Mouse (Mus musculus) cerebellum, adult 2 months (tissue): Measurements from ENCODE around the gene Fam129c. TPM values are rescaled to one million over a fixed set of nuclear protein-coding genes. Genes with fewer than 3 reads are reported as not detected.

Source experiments
- DNase-seq, 2 experiments: peaks; one replicate each; pipeline ENCODE4 v3.0.0; 2021
- H3K27ac ChIP-seq: fragments of 200-500 bp; 2 replicates; pipeline ENCODE4 v1.5.1; 2012; ENCODE audit warnings: low read length, control low read depth, inconsistent platforms; ENCODE audit not compliant: insufficient read depth
- H3K27me3 ChIP-seq: fragments of 200-500 bp; 2 replicates; pipeline ENCODE4 v1.6.1; 2012; ENCODE audit warnings: inconsistent platforms, mild to moderate bottlenecking, low read length, moderate library complexity; ENCODE audit not compliant: control insufficient read depth, insufficient read depth
- H3K4me1 ChIP-seq: fragments of 200-500 bp; 2 replicates; pipeline ENCODE4 v1.6.1; 2011; ENCODE audit warnings: low read length; ENCODE audit not compliant: control insufficient read depth, insufficient read depth
- H3K4me3 ChIP-seq: fragments of 200-500 bp; replicated peaks from 2 replicates; pipeline ENCODE3; 2011; ENCODE audit warnings: mild to moderate bottlenecking, low read depth, low read length, control low read depth; ENCODE audit not compliant: insufficient read depth
- CTCF ChIP-seq: fragments of 200-500 bp; IDR thresholded peaks from 2 replicates; pipeline ENCODE4 v1.5.1; 2011; ENCODE audit warnings: low read depth, mild to moderate bottlenecking, control low read depth, low read length, moderate library complexity, borderline replicate concordance; ENCODE audit not compliant: insufficient read depth
- POLR2A ChIP-seq: fragments of 200-500 bp; IDR thresholded peaks from 2 replicates; pipeline ENCODE4 v1.6.1; 2011; ENCODE audit warnings: low read length, control low read depth, borderline replicate concordance; ENCODE audit not compliant: insufficient read depth
- WGBS: fragments of 180-500 bp; shearing (Covaris S2); methylation state at CpG from one replicate; pipeline ENCODE4 v1.1.7; 2018; 5-methylcytosine and 5-hydroxymethylcytosine counted together
- polyA plus RNA-seq: library from polyadenylated mRNA; depleted of rRNA; stranded (reverse); fragments of >200 nt; gene quantifications from 2 replicates; pipeline ENCODE4 v1.2.3, GENCODE M21; 2012; rRNA removed

Fam129c gene
- polyA plus RNA-seq, 1 experiment, result 3.4 TPM

- no peak overlapping the region for H3K27ac ChIP-seq
- no peak for DNase-seq
- TF ChIP-seq CTCF (no peak), POLR2A (no peak)
- H3K4me3 ChIP-seq, result no peak overlapping the region
- H3K4me1 ChIP-seq, result peaks cover 14% of the 10 kb centered on the region
- H3K27me3 ChIP-seq, result no peaks in the 10 kb centered on the region
- 70% methylated on average over 8 of the region's 8 CpGs for WGBS
These were observed 40.0 kb downstream of the Fam129c start for GRCm38 (mm10) chr8:71637149-71638095.

- Histone ChIP-seq H3K4me3 (no peak overlapping the region), H3K4me1 (peaks cover 14% of the 10 kb centered on the region), H3K27me3 (no peaks in the 10 kb centered on the region), H3K27ac (no peak overlapping the region)
- WGBS, result 40% methylated on average over 6 of the region's 6 CpGs
- DNase-seq, result no peak
- TF ChIP-seq CTCF, result no peak
- no peak for TF ChIP-seq POLR2A
These were observed 40.9 kb downstream of the Fam129c start for GRCm38 (mm10) chr8:71638321-71638720.

GRCm38 (mm10) chr8:71639318-71639717 is 41.9 kb downstream of the Fam129c start:
- TF ChIP-seq CTCF (no peak), POLR2A (no peak)
- Histone ChIP-seq H3K4me3 (no peak overlapping the region), H3K27ac (no peak overlapping the region), H3K4me1 (peaks cover 14% of the 10 kb centered on the region), H3K27me3 (no peaks in the 10 kb centered on the region)
- no peak for DNase-seq
- 96% methylated on average over 4 of the region's 4 CpGs for WGBS

- TF ChIP-seq POLR2A (no peak), CTCF (no peak)
- no peaks in the 10 kb centered on the region for H3K4me1 ChIP-seq
- no peak for DNase-seq
- no peaks in the 10 kb centered on the region for H3K27me3 ChIP-seq
- no peak overlapping the region for H3K4me3 ChIP-seq
- no peak overlapping the region for H3K27ac ChIP-seq
- WGBS, result 78% methylated on average over 9 of the region's 9 CpGs
These were observed 48.1 kb downstream of the Fam129c start for GRCm38 (mm10) chr8:71645510-71645909.

GRCm38 (mm10) chr8:71654600-71654999 is 57.2 kb downstream of the Fam129c start:
- TF ChIP-seq CTCF, result no peak
- TF ChIP-seq POLR2A, result no peak
- DNase-seq, result no peak
- H3K4me1 ChIP-seq, result peaks cover 15% of the 10 kb centered on the region
- H3K27ac ChIP-seq, result no peak overlapping the region
- 28% methylated on average over 24 of the region's 24 CpGs for WGBS
- no peak overlapping the region for H3K4me3 ChIP-seq
- no peaks in the 10 kb centered on the region for H3K27me3 ChIP-seq

Other genes with a start within 250 kb of the Fam129c start
- gene Use1, start 230.8 kb upstream of the Fam129c start, polyA plus RNA-seq, result 199 and 204 TPM in 2 replicates
- 7.3 and 8.0 TPM in 2 replicates for gene Ocel1, start 226.3 kb upstream of the Fam129c start, polyA plus RNA-seq
- 53.0 and 59.8 TPM in 2 replicates for gene Nr2f6, start 215.7 kb upstream of the Fam129c start, polyA plus RNA-seq
- 9.5 and 9.7 TPM in 2 replicates for gene Ushbp1, start 201.8 kb upstream of the Fam129c start, polyA plus RNA-seq
- gene Babam1, start 200.8 kb upstream of the Fam129c start, polyA plus RNA-seq, result 163 and 179 TPM in 2 replicates
- gene Ankle1, start 191.6 kb upstream of the Fam129c start, polyA plus RNA-seq, result 0.43 and 0.44 TPM in 2 replicates
- 392 TPM in 2 replicates for gene Abhd8, start 134.0 kb upstream of the Fam129c start, polyA plus RNA-seq
- 68.5 and 75.4 TPM in 2 replicates for gene Mrpl34, start 132.7 kb upstream of the Fam129c start, polyA plus RNA-seq
- 119 and 121 TPM in 2 replicates for gene Dda1, start 128.4 kb upstream of the Fam129c start, polyA plus RNA-seq
- 76.2 and 81.8 TPM in 2 replicates for gene Ano8, start 111.7 kb upstream of the Fam129c start, polyA plus RNA-seq
- gene Gtpbp3, start 109.5 kb upstream of the Fam129c start, polyA plus RNA-seq, result 33.3 and 34.7 TPM in 2 replicates
- 25.6 and 28.8 TPM in 2 replicates for gene Plvap, start 85.9 kb upstream of the Fam129c start, polyA plus RNA-seq
- gene Ccdc194, start 71.9 kb upstream of the Fam129c start, polyA plus RNA-seq, result 0.08 and 0.10 TPM in 2 replicates
- 13.6 and 17.3 TPM in 2 replicates for gene Bst2, start 60.2 kb upstream of the Fam129c start, polyA plus RNA-seq
- 113 and 118 TPM in 2 replicates for gene Mvb12a, start 54.7 kb upstream of the Fam129c start, polyA plus RNA-seq
- 0.21 and 0.26 TPM in 2 replicates for gene Tmem221, start 38.8 kb upstream of the Fam129c start, polyA plus RNA-seq
- 0.10 and 0.11 TPM in 2 replicates for gene Nxnl1, start 31.0 kb upstream of the Fam129c start, polyA plus RNA-seq
- gene Slc27a1, start 28.8 kb upstream of the Fam129c start, polyA plus RNA-seq, result 142 and 153 TPM in 2 replicates
- 42.5 and 42.8 TPM in 2 replicates for gene Pgls, start 5.5 kb upstream of the Fam129c start, polyA plus RNA-seq
- gene Colgalt1, start 13.3 kb downstream of the Fam129c start, polyA plus RNA-seq, result 74.1 and 77.6 TPM in 2 replicates
- 97.3 and 110 TPM in 2 replicates for gene Unc13a, start 74.1 kb downstream of the Fam129c start, polyA plus RNA-seq
- gene Jak3, start 78.6 kb downstream of the Fam129c start, polyA plus RNA-seq, result 3.6 and 3.9 TPM in 2 replicates
- 0.65 and 2.1 TPM in 2 replicates for gene Insl3, start 91.6 kb downstream of the Fam129c start, polyA plus RNA-seq
- 0.44 and 0.48 TPM in 2 replicates for gene B3gnt3, start 104.1 kb downstream of the Fam129c start, polyA plus RNA-seq
- 108 and 115 TPM in 2 replicates for gene Fcho1, start 128.1 kb downstream of the Fam129c start, polyA plus RNA-seq